Mouse (Mus musculus) lung, postnatal 14 days (tissue): ENCODE results near the gene Zfp385c.
"Not testable (repeated sequence)": the region's sequence is repeated elsewhere in the genome, so short reads cannot be mapped to it uniquely, and the experiment has no call there.

Source experiments
- DNase-seq: peaks from one replicate; pipeline ENCODE4 v3.0.0; 2021

Gene Zfp385c

GRCm38 (mm10) chr11:100592346-100593046 lies 99.8 kb downstream of the Zfp385c start:
- DNase-seq, result no peak

GRCm38 (mm10) chr11:100588462-100588861 lies 103.8 kb downstream of the Zfp385c start:
- no peak for DNase-seq

GRCm38 (mm10) chr11:100585148-100585547 lies 107.1 kb downstream of the Zfp385c start:
- no peak for DNase-seq

GRCm38 (mm10) chr11:100584561-100584961 lies 107.7 kb downstream of the Zfp385c start:
- DNase-seq, result no peak

GRCm38 (mm10) chr11:100582836-100583235 lies 109.4 kb downstream of the Zfp385c start:
- DNase-seq, result no peak

GRCm38 (mm10) chr11:100582413-100582812 lies 109.8 kb downstream of the Zfp385c start:
- DNase-seq, result not testable (repeated sequence)

- no peak for DNase-seq
Observed at GRCm38 (mm10) chr11:100581756-100582155, 110.5 kb downstream of the Zfp385c start.

- no peak for DNase-seq
Observed at GRCm38 (mm10) chr11:100580275-100580674, 112.0 kb downstream of the Zfp385c start.

- DNase-seq, result no peak
Observed at GRCm38 (mm10) chr11:100579116-100579799, 113.0 kb downstream of the Zfp385c start.

- no peak for DNase-seq
Observed at GRCm38 (mm10) chr11:100577852-100578599, 114.2 kb downstream of the Zfp385c start.
